Mouse (Mus musculus) midbrain, embryonic 12.5 days (tissue): ENCODE results near the gene Btg4. TPM values are rescaled to one million over a fixed set of nuclear protein-coding genes. Genes with fewer than 3 reads are reported as not detected.

Source experiments
- ATAC-seq: fragments of 200-750 bp; cut with Nextera tagmentation; 2 replicates; pipeline ENCODE4 v1.8.0; 2017; ENCODE audit warnings: low read depth, moderate TSS enrichment, moderate library complexity; ENCODE audit not compliant: low FRiP score
- H3K27ac ChIP-seq: fragments of 300-500 bp; sonication (generic); replicated peaks from 2 replicates; pipeline ENCODE4 v1.5.1; 2016; ENCODE audit warnings: mild to moderate bottlenecking
- H3K27me3 ChIP-seq: fragments of 300-500 bp; sonication (generic); 2 replicates; pipeline ENCODE4 v1.6.1; 2016; ENCODE audit warnings: mild to moderate bottlenecking
- H3K36me3 ChIP-seq: fragments of 300-500 bp; sonication (generic); 2 replicates; pipeline ENCODE4 v1.6.1; 2016
- H3K4me1 ChIP-seq: fragments of 300-500 bp; sonication (generic); 2 replicates; pipeline ENCODE4 v1.6.1; 2016
- H3K4me2 ChIP-seq: fragments of 300-500 bp; sonication (generic); replicated peaks from 2 replicates; pipeline ENCODE4 v1.6.1; 2016; ENCODE audit warnings: mild to moderate bottlenecking, moderate library complexity
- H3K4me3 ChIP-seq: fragments of 300-500 bp; sonication (generic); 2 replicates; pipeline ENCODE4 v1.5.1; 2016; ENCODE audit warnings: mild to moderate bottlenecking
- H3K9ac ChIP-seq: fragments of 300-500 bp; sonication (generic); replicated peaks from 2 replicates; pipeline ENCODE4 v1.6.1; 2016; ENCODE audit warnings: mild to moderate bottlenecking, moderate library complexity
- H3K9me3 ChIP-seq: fragments of 300-500 bp; sonication (generic); 2 replicates; pipeline ENCODE4 v1.6.1; 2016; ENCODE audit warnings: mild to moderate bottlenecking
- WGBS: fragments of 180-500 bp; shearing (Covaris S2); methylation state at CpG from one replicate; pipeline ENCODE4 v1.1.7; 2016; 5-methylcytosine and 5-hydroxymethylcytosine counted together
- polyA plus RNA-seq: library from polyadenylated mRNA; unstranded; fragments of >200 nt; fragmentation: Nextera tagmentation; extraction: Ambion mirVana; gene quantifications from 2 replicates; pipeline ENCODE4 v1.2.1, GENCODE M21; 2016

Gene Btg4
- polyA plus RNA-seq = not detected in 2 replicates

DNA sequence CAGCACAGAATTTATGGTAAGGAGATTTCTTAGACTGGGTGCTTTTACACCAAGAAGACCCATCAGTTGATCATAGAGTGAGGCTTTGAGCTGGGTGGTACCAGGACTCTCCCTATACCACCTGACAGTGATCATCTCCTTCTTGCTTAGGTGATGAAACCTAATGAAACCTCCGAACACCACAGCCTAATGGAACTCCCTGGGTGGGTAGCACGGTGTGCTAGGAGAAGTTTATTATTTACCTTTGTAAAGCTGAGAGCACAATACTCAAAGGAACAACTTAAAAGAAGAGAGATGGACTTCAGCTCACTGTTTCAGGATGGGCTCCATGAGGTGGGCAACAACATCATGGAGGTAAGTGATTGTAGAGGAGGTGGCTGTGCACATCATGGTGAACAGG is at the start of gene Btg4:
Gene Btg4 (plus strand): TSS at position 301 of the 400 bp plus-strand sequence.
- H3K36me3 ChIP-seq = no peaks in the 10 kb centered on the region
- no peak within 1 kb of the TSS for H3K27ac ChIP-seq
- H3K4me3 ChIP-seq = no peak within 1 kb of the TSS

DNA sequence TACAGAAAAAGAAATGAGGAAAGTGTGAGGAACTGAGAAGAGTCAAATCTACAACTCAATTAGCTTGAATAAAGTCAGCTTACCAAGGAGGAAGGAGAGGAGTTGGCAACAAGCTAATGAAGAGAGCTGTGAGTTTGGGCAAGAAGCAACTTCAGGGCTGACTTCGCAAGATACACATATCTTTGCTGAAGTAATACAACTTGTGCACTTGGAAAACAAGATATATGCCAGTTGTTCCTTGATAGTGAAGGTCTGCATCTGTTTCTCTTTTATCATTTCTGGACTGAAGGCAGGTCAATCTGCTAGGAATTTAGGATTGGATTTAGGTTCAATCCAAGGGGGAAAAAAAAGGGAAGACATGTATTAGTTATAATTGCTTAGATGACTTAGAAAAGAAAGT is 47.1 kb upstream of the Btg4 start:
- Histone ChIP-seq H3K27ac (no peak overlapping the region), H3K4me3 (no peak overlapping the region), H3K9me3 (no peaks in the 10 kb centered on the region), H3K9ac (no peak overlapping the region), H3K27me3 (peaks cover 9% of the 10 kb centered on the region), H3K4me1 (no peaks in the 10 kb centered on the region), H3K36me3 (no peaks in the 10 kb centered on the region), H3K4me2 (no peak overlapping the region)
- WGBS = 85% methylated on average over 1 of the region's 1 CpGs
- no peak for ATAC-seq

More for the DNA sequence above, at the start of gene Btg4:
- Histone ChIP-seq H3K9ac (no peak within 1 kb of the TSS), H3K9me3 (no peaks in the 10 kb centered on the region), H3K4me2 (no peak within 1 kb of the TSS), H3K4me1 (no peaks in the 10 kb centered on the region), H3K27me3 (no peaks in the 10 kb centered on the region)
- 94% methylated on average over 2 of the region's 2 CpGs for WGBS
- ATAC-seq = no peak

GRCm38 (mm10) chr9:51015732-51016131 is 45.0 kb upstream of the Btg4 start:
- 65% methylated on average over 4 of the region's 4 CpGs for WGBS
- H3K27ac ChIP-seq = no peak overlapping the region
- H3K4me3 ChIP-seq = no peak overlapping the region
- no peaks in the 10 kb centered on the region for H3K9me3 ChIP-seq
- 0 out of 2 replicates have a peak, but pooled peaks cover 3% of the 10 kb centered on the region for H3K27me3 ChIP-seq
- no peaks in the 10 kb centered on the region for H3K36me3 ChIP-seq
- no peak overlapping the region for H3K9ac ChIP-seq
- ATAC-seq = no peak
- H3K4me1 ChIP-seq = no peaks in the 10 kb centered on the region
- H3K4me2 ChIP-seq = no peak overlapping the region

- Histone ChIP-seq H3K9me3 (no peaks in the 10 kb centered on the region), H3K36me3 (no peaks in the 10 kb centered on the region), H3K4me1 (no peaks in the 10 kb centered on the region), H3K27me3 (no peaks in the 10 kb centered on the region), H3K4me3 (no peak overlapping the region), H3K27ac (no peak overlapping the region), H3K9ac (no peak overlapping the region), H3K4me2 (no peak overlapping the region)
- WGBS = 81% methylated on average over 7 of the region's 7 CpGs
- no peak for ATAC-seq
Observed at GRCm38 (mm10) chr9:51019670-51020069, 41.0 kb upstream of the Btg4 start.

DNA sequence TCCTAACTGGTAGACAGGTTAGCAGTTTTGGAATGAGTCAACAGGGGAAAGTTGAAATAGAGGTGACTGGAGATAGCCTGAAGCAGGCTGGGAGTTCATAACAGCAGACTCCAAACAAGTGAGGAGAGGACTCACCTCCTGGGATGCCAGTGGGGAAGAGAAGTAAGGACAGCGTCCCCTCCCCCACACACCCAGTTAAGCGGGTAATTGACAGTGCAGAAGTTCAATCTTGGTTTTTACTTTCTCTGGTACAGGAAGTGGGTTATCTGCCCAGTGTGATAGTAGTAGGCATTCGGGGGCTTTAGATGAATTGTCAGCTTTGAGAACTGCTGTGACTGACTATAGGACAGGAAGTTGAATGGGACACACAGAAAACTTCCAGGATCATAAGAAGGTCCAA is 40.4 kb upstream of the Btg4 start:
- no peaks in the 10 kb centered on the region for H3K36me3 ChIP-seq
- no peak overlapping the region for H3K27ac ChIP-seq
- ATAC-seq = no peak
- H3K4me1 ChIP-seq = no peaks in the 10 kb centered on the region
- H3K9me3 ChIP-seq = no peaks in the 10 kb centered on the region
- H3K9ac ChIP-seq = no peak overlapping the region
- H3K27me3 ChIP-seq = no peaks in the 10 kb centered on the region
- 80% methylated on average over 3 of the region's 3 CpGs for WGBS
- no peak overlapping the region for H3K4me3 ChIP-seq
- no peak overlapping the region for H3K4me2 ChIP-seq

DNA sequence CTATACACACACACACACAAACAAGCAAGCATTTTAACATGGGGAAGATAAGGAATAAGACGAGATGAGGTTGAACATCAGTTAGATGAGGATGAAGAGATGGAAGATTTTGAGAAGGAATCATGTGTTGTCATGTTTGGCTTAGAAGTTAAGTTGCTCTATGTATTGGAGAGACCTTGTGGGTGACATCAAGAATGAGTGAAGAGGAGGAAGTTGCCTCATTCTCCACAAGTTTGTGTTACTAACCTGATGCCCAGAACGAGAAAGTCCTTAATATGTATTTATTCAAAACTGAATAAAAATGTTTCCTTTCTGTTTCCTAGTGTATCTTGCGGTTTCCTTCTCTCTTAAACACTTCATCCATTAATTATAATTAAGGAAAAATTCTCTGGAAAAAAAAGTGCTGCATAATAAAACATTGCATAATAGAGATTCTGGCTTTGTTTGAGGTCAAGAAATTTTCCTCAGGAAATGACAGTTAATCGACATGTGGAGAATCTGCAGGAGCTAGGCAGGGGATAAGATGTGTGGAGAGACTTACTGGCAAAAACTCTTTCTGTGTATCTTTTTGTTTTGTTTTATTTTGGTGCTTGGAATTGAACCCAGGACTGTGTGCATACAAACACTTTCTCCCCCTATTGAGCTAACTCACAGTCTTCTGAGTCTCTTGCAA is 39.4 kb upstream of the Btg4 start:
- no peak overlapping the region for H3K4me3 ChIP-seq
- H3K9me3 ChIP-seq = no peaks in the 10 kb centered on the region
- 89% methylated on average over 4 of the region's 4 CpGs for WGBS
- no peak for ATAC-seq
- no peaks in the 10 kb centered on the region for H3K36me3 ChIP-seq
- no peaks in the 10 kb centered on the region for H3K4me1 ChIP-seq
- H3K27me3 ChIP-seq = no peaks in the 10 kb centered on the region
- no peak overlapping the region for H3K27ac ChIP-seq
- H3K9ac ChIP-seq = no peak overlapping the region
- H3K4me2 ChIP-seq = no peak overlapping the region

GRCm38 (mm10) chr9:51026952-51027351 is 33.7 kb upstream of the Btg4 start:
- Histone ChIP-seq H3K9me3 (no peaks in the 10 kb centered on the region), H3K27me3 (no peaks in the 10 kb centered on the region), H3K36me3 (no peaks in the 10 kb centered on the region), H3K4me3 (no peak overlapping the region), H3K4me2 (no peak overlapping the region), H3K27ac (no peak overlapping the region), H3K4me1 (no peaks in the 10 kb centered on the region), H3K9ac (no peak overlapping the region)
- 84% methylated on average over 1 of the region's 1 CpGs for whole genome bisulfite sequencing
- no peak for ATAC-seq

DNA sequence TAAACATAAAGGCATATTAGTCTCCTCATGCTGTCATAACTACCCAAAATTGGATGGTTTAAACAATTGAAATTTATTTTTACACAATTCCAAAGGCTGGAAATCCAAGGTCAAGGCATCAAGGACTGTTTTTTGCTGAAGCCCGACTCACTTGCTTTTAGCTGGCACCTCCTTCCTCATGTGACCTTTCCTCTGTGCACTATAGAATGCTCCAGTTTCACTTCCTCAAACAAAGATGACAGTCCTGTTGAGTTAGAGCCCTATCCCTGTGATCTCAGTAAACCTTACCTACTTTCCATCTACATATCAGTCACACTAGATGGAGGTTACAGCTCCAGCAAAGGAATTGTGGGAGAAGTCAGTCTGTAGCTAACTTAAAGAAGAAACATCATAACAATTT is 30.6 kb upstream of the Btg4 start:
- Histone ChIP-seq H3K4me3 (no peak overlapping the region), H3K9ac (no peak overlapping the region), H3K27me3 (no peaks in the 10 kb centered on the region), H3K9me3 (no peaks in the 10 kb centered on the region), H3K4me1 (no peaks in the 10 kb centered on the region), H3K4me2 (no peak overlapping the region), H3K36me3 (no peaks in the 10 kb centered on the region), H3K27ac (no peak overlapping the region)
- whole genome bisulfite sequencing = 60% methylated on average over 1 of the region's 1 CpGs
- no peak for ATAC-seq

DNA sequence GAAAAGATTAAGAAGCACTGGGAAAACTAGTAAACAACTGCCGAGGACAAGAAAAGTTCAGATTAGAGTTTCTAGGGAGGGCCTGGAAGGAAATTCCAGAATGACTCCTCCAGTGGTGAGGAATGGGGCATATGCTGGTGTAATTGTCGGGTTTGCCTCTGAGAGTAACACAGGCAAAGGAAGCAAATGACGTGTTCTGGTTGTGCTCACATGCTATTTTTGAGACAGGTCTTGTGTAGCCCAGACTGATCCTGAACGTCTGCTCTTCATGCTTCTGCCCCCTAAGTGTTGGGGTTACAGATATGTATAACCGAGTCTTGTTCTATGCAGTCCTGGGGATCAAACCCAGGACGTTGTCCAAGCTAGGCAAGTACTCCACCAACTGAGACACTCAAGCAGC is 29.1 kb upstream of the Btg4 start:
- H3K4me1 ChIP-seq = no peaks in the 10 kb centered on the region
- no peaks in the 10 kb centered on the region for H3K27me3 ChIP-seq
- 78% methylated on average over 6 of the region's 6 CpGs for WGBS
- H3K36me3 ChIP-seq = no peaks in the 10 kb centered on the region
- no peak overlapping the region for H3K4me3 ChIP-seq
- no peak overlapping the region for H3K9ac ChIP-seq
- no peaks in the 10 kb centered on the region for H3K9me3 ChIP-seq
- no peak overlapping the region for H3K4me2 ChIP-seq
- no peak overlapping the region for H3K27ac ChIP-seq
- no peak for ATAC-seq

GRCm38 (mm10) chr9:51032291-51032690 is 28.4 kb upstream of the Btg4 start:
- no peaks in the 10 kb centered on the region for H3K36me3 ChIP-seq
- ATAC-seq = no peak
- H3K9ac ChIP-seq = no peak overlapping the region
- H3K27ac ChIP-seq = no peak overlapping the region
- no peaks in the 10 kb centered on the region for H3K9me3 ChIP-seq
- H3K27me3 ChIP-seq = no peaks in the 10 kb centered on the region
- no peaks in the 10 kb centered on the region for H3K4me1 ChIP-seq
- 66% methylated on average over 8 of the region's 8 CpGs for WGBS
- no peak overlapping the region for H3K4me3 ChIP-seq
- H3K4me2 ChIP-seq = no peak overlapping the region

DNA sequence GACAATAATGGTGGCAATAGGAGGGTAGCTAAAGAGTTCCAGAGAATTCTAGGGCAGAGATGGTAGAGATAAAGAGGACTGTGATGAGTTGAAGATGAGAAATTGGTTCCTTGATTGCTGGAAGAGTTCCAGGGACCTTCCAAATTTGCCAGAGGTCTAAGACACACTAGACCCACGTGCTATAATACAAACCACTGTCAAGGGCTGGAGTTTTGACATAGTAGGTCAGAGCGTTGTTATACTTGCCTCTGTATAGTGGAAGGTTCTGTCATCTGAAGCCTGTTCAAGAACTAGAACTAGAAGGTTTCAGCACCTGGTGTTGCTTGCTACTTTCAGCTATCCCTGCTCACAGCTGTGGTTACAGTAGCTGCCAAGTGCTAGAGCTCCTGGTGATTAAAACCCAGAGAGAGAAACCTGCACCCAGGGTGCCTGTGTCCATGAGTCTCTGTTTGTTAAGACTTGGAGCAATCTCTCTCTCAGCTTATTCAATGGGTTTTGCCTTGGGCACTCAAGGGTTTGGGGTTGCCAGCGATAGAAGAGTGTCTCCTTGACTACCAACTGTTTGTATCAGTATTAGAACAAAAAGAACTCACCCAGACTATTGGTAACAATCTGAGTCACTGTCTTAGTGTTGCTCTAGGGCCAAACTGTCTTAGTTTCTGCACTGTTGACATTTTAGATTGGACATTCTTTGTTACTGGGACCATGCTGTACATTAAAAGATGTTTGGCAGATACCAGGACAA is 27.7 kb upstream of the Btg4 start:
- ATAC-seq = no peak
- 85% methylated on average over 3 of the region's 3 CpGs for WGBS

GRCm38 (mm10) chr9:51041491-51041980 is 19.2 kb upstream of the Btg4 start:
- 91% methylated on average over 7 of the region's 7 CpGs for WGBS
- no peak overlapping the region for H3K27ac ChIP-seq
- no peaks in the 10 kb centered on the region for H3K9me3 ChIP-seq
- no peaks in the 10 kb centered on the region for H3K36me3 ChIP-seq
- no peak overlapping the region for H3K4me3 ChIP-seq
- H3K27me3 ChIP-seq = no peaks in the 10 kb centered on the region
- no peak overlapping the region for H3K9ac ChIP-seq
- ATAC-seq = no peak
- H3K4me1 ChIP-seq = no peaks in the 10 kb centered on the region
- H3K4me2 ChIP-seq = no peak overlapping the region

More for the DNA sequence above, 27.7 kb upstream of the Btg4 start:
- H3K27me3 ChIP-seq = no peaks in the 10 kb centered on the region
- no peaks in the 10 kb centered on the region for H3K4me1 ChIP-seq
- H3K4me2 ChIP-seq = no peak overlapping the region
- H3K36me3 ChIP-seq = no peaks in the 10 kb centered on the region
- no peak overlapping the region for H3K9ac ChIP-seq
- no peak overlapping the region for H3K27ac ChIP-seq
- H3K4me3 ChIP-seq = no peak overlapping the region
- H3K9me3 ChIP-seq = no peaks in the 10 kb centered on the region
